Mouse (Mus musculus): ENCODE results near the gene Sec14l1. TPM values are rescaled to one million over a fixed set of nuclear protein-coding genes. Genes with fewer than 3 reads are reported as not detected.
"Not testable (repeated sequence)": the region's sequence is repeated elsewhere in the genome, so short reads cannot be mapped to it uniquely, and the experiment has no call there.

Sec14l1 gene
- polyA plus RNA-seq, 1 experiment from 2014 or later, result 76.9 TPM

- H3K9me3 ChIP-seq (ENCODE audit: control insufficient read depth, low read length); H3K4me1 ChIP-seq (replicated peaks; ENCODE audit: control insufficient read depth, insufficient read depth, low read length); ATAC-seq; H3K4me3 ChIP-seq (replicated peaks; ENCODE audit: low read length); H3K9ac ChIP-seq (replicated peaks; ENCODE audit: low read depth, low read length); H3K27me3 ChIP-seq (replicated peaks; ENCODE audit: control insufficient read depth, insufficient read depth, low read length); H3K4me2 ChIP-seq (ENCODE audit: low read length); H3K27ac ChIP-seq (ENCODE audit: low read length): not testable (repeated sequence)
- WGBS, result 94% methylated on average over 3 of the region's 3 CpGs
- H3K36me3 ChIP-seq (ENCODE audit: control insufficient read depth, insufficient read depth), result peaks cover 11% of the 10 kb centered on the region
These were observed 31.1 kb upstream of the Sec14l1 start for GRCm38 (mm10) chr11:117083882-117084260.

GRCm38 (mm10) chr11:117086215-117086614 lies 28.8 kb upstream of the Sec14l1 start:
- H3K9me3 ChIP-seq (ENCODE audit: control insufficient read depth, low read length), result no peaks in the 10 kb centered on the region
- no peak overlapping the region for H3K9ac ChIP-seq (replicated peaks; ENCODE audit: low read depth, low read length)
- peaks cover 8% of the 10 kb centered on the region for H3K4me1 ChIP-seq (replicated peaks; ENCODE audit: control insufficient read depth, insufficient read depth, low read length)
- no peak overlapping the region for H3K4me2 ChIP-seq (ENCODE audit: low read length)
- no peak overlapping the region for H3K4me3 ChIP-seq (replicated peaks; ENCODE audit: low read length)
- no peak for ATAC-seq
- 89% methylated on average over 10 of the region's 10 CpGs for WGBS
- H3K36me3 ChIP-seq (ENCODE audit: control insufficient read depth, insufficient read depth), result no peaks in the 10 kb centered on the region
- H3K27ac ChIP-seq (ENCODE audit: low read length), result no peak overlapping the region
- H3K27me3 ChIP-seq (replicated peaks; ENCODE audit: control insufficient read depth, insufficient read depth, low read length), result no peaks in the 10 kb centered on the region

- ATAC-seq, result no peak
- H3K36me3 ChIP-seq (ENCODE audit: control insufficient read depth, insufficient read depth), result no peaks in the 10 kb centered on the region
- H3K4me3 ChIP-seq (replicated peaks; ENCODE audit: low read length), result no peak overlapping the region
- 87% methylated on average over 9 of the region's 9 CpGs for WGBS
- no peaks in the 10 kb centered on the region for H3K27me3 ChIP-seq (replicated peaks; ENCODE audit: control insufficient read depth, insufficient read depth, low read length)
- H3K4me2 ChIP-seq (ENCODE audit: low read length), result no peak overlapping the region
- no peak overlapping the region for H3K9ac ChIP-seq (replicated peaks; ENCODE audit: low read depth, low read length)
- 0 out of 2 replicates have a peak, but pooled peaks cover 3% of the 10 kb centered on the region for H3K4me1 ChIP-seq (replicated peaks; ENCODE audit: control insufficient read depth, insufficient read depth, low read length)
- H3K27ac ChIP-seq (ENCODE audit: low read length), result no peak overlapping the region
- no peaks in the 10 kb centered on the region for H3K9me3 ChIP-seq (ENCODE audit: control insufficient read depth, low read length)
These were observed 27.8 kb upstream of the Sec14l1 start for GRCm38 (mm10) chr11:117087036-117087799.

DNA sequence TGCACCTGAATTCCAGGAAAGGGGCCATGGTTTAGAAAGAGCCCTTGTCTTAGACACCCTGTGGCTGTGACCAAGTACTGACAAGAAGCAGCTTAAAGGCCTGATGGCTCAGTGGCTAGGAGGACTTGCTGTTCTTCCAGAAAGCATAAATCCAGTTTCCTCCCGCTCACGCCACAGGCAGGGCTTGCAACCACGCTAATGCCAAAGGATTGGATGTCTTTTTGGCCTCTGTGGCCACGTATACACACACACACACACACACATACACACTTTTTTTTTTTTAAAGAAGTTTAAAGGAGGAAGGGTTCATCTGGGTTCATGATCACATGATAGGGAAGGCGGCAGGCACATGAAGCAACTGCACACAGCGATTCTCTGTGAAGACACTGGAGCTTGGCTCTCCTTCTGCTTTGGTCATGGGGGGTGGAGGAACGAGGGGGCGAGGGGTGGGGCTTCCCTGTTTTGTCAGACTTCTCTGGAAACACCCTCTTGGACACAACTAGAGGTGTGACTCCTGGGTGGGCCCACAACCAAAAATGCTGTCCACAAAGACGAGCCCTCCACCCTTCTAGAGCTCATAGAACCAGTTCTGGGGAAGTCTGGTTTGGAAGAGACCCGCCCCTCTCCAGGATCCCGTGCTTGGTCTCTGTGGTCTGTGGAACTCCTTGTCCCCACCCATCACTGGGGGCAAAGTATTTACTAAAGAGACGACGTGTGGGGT lies 26.5 kb upstream of the Sec14l1 start:
- Histone ChIP-seq H3K27ac (ENCODE audit: low read length) (no peak overlapping the region), H3K4me3 (replicated peaks; ENCODE audit: low read length) (no peak overlapping the region), H3K9me3 (ENCODE audit: control insufficient read depth, low read length) (no peaks in the 10 kb centered on the region), H3K27me3 (replicated peaks; ENCODE audit: control insufficient read depth, insufficient read depth, low read length) (no peaks in the 10 kb centered on the region), H3K9ac (replicated peaks; ENCODE audit: low read depth, low read length) (no peak overlapping the region), H3K36me3 (ENCODE audit: control insufficient read depth, insufficient read depth) (no peaks in the 10 kb centered on the region), H3K4me2 (ENCODE audit: low read length) (no peak overlapping the region), H3K4me1 (replicated peaks; ENCODE audit: control insufficient read depth, insufficient read depth, low read length) (0 out of 2 replicates have a peak, but pooled peaks cover 5% of the 10 kb centered on the region)
- no peak for ATAC-seq
- WGBS, result 77% methylated on average over 13 of the region's 13 CpGs

DNA sequence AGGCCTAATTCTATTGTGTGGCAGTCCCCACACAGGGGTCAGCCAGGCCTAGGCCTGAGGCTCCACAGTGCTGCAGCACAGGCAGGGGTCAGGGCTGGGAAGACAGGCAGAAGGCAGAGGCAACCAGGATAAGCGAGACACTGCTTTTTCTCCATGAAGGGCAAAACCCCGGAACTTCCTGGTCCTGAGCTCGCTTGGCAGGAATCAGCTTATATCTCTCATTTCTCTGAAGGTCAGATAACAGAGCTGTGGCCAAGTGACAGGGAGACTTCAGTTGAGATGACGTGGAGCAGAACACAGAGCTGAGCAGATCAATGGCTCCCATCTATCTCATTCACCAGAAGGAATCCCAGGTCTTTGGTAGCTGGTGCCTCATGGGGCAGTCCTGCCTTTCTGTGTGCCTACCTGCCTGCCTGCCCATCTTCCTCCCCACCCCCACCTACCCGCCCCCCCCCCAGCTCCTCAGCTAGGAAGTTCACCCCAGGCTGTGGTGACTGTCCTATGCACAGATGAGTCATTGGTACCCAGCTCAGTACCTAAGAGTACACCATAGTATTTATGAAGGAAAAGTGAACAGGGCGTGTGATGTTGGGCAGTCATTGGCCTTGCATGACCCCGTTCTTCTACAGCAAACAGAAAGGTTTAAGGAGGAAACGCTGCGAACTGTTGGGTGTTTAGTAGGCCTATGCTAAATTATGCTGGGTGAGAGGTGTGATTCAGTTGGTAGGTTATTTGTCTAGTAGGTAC lies 25.1 kb upstream of the Sec14l1 start:
- Histone ChIP-seq H3K36me3 (ENCODE audit: control insufficient read depth, insufficient read depth) (no peaks in the 10 kb centered on the region), H3K4me3 (replicated peaks; ENCODE audit: low read length) (no peak overlapping the region), H3K27me3 (replicated peaks; ENCODE audit: control insufficient read depth, insufficient read depth, low read length) (no peaks in the 10 kb centered on the region), H3K9ac (replicated peaks; ENCODE audit: low read depth, low read length) (no peak overlapping the region), H3K4me1 (replicated peaks; ENCODE audit: control insufficient read depth, insufficient read depth, low read length) (peaks cover 5% of the 10 kb centered on the region; the same call in 1 of the 2 replicates), H3K4me2 (ENCODE audit: low read length) (no peak overlapping the region), H3K9me3 (ENCODE audit: control insufficient read depth, low read length) (no peaks in the 10 kb centered on the region), H3K27ac (ENCODE audit: low read length) (no peak overlapping the region)
- 89% methylated on average over 9 of the region's 9 CpGs for WGBS
- ATAC-seq, result no peak

DNA sequence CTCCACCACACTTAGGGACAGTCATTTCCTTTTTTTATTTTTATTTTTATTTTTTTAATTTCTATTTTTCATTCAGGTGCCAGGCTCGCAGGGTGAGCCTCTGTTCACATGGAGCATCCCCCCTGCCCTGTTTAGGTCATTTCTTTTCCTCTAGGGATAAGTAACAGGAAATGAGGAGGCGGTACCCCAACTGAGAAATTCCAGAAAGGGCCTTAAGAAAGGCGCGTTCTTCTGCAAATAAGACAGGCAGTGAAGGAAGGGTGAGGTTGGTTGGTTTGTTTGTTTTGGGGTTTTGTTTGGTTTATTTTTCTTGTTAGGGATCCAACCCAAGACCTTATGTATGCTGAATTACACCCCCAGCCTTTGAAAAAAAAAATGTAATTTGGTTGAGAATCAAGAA lies 23.6 kb upstream of the Sec14l1 start:
- Histone ChIP-seq H3K4me3 (replicated peaks; ENCODE audit: low read length) (no peak overlapping the region), H3K36me3 (ENCODE audit: control insufficient read depth, insufficient read depth) (no peaks in the 10 kb centered on the region), H3K27me3 (replicated peaks; ENCODE audit: control insufficient read depth, insufficient read depth, low read length) (no peaks in the 10 kb centered on the region), H3K4me2 (ENCODE audit: low read length) (no peak overlapping the region), H3K27ac (ENCODE audit: low read length) (no peak overlapping the region), H3K4me1 (replicated peaks; ENCODE audit: control insufficient read depth, insufficient read depth, low read length) (peaks cover 5% of the 10 kb centered on the region; the same call in 1 of the 2 replicates), H3K9ac (replicated peaks; ENCODE audit: low read depth, low read length) (no peak overlapping the region), H3K9me3 (ENCODE audit: control insufficient read depth, low read length) (no peaks in the 10 kb centered on the region)
- ATAC-seq, result no peak
- 57% methylated on average over 4 of the region's 4 CpGs for WGBS

DNA sequence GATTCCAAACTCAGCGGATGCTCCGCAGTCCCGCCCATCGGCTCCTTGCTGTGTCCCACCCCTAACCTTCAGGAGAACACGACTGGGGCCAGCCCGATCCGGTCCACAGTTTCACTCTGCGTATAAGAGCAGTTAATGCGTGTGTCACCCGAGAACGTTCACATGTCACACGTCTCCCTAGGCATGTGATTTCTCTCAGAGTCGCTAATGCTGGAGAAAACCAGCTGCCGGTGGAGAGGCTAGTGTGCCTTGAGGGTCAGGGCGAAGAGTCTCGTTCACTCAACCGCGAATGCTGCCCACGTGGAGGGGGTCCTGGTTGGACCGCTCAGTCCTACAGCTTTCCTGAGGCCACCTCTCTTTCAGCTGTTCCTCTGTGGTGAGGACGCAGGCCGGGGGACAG lies 23.1 kb upstream of the Sec14l1 start:
- no peaks in the 10 kb centered on the region for H3K36me3 ChIP-seq (ENCODE audit: control insufficient read depth, insufficient read depth)
- ATAC-seq, result no peak
- H3K4me1 ChIP-seq (replicated peaks; ENCODE audit: control insufficient read depth, insufficient read depth, low read length), result peaks cover 5% of the 10 kb centered on the region; the same call in 1 of the 2 replicates
- H3K9me3 ChIP-seq (ENCODE audit: control insufficient read depth, low read length), result no peaks in the 10 kb centered on the region
- 14% methylated on average over 22 of the region's 22 CpGs for WGBS
- no peak overlapping the region for H3K27ac ChIP-seq (ENCODE audit: low read length)
- no peak overlapping the region for H3K9ac ChIP-seq (replicated peaks; ENCODE audit: low read depth, low read length)
- H3K27me3 ChIP-seq (replicated peaks; ENCODE audit: control insufficient read depth, insufficient read depth, low read length), result no peaks in the 10 kb centered on the region
- no peak overlapping the region for H3K4me3 ChIP-seq (replicated peaks; ENCODE audit: low read length)
- H3K4me2 ChIP-seq (ENCODE audit: low read length), result no peak overlapping the region

GRCm38 (mm10) chr11:117092711-117093110 lies 22.3 kb upstream of the Sec14l1 start:
- Histone ChIP-seq H3K4me1 (replicated peaks; ENCODE audit: control insufficient read depth, insufficient read depth, low read length) (peaks cover 5% of the 10 kb centered on the region; the same call in 1 of the 2 replicates), H3K9ac (replicated peaks; ENCODE audit: low read depth, low read length) (no peak overlapping the region), H3K27me3 (replicated peaks; ENCODE audit: control insufficient read depth, insufficient read depth, low read length) (no peaks in the 10 kb centered on the region), H3K9me3 (ENCODE audit: control insufficient read depth, low read length) (no peaks in the 10 kb centered on the region), H3K4me2 (ENCODE audit: low read length) (no peak overlapping the region), H3K36me3 (ENCODE audit: control insufficient read depth, insufficient read depth) (no peaks in the 10 kb centered on the region), H3K27ac (ENCODE audit: low read length) (no peak overlapping the region), H3K4me3 (replicated peaks; ENCODE audit: low read length) (no peak overlapping the region)
- WGBS, result 28% methylated on average over 8 of the region's 8 CpGs
- no peak for ATAC-seq

DNA sequence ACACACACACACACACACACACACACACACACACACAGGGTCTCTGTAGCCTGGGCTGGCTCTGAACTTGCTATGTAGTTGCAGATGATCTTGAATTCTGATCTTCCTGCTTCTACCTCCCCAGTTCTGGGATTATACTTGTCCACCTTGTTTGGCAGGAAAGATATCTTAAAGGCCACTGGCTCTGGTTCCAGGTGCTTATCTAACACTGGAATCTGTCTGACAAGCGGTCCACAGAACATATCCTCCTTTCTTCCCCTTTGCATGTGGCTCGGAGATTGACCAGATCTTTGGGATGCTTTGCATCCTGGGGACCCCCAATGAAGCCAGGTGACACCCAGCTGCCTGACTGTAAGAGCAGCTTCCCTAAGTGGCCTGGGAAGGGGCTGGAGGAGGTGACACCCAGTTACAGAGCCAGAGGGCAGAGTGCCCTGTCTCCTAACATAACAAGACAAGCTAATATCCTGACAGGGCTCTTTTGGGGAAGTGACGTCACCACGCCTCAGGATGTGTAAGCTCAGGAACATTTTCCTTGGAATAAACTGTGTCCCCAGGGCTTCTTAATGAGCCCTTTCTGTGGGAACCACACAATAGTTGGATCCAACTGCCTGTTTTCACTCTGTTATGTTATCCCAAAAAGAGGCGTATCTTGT lies 20.9 kb upstream of the Sec14l1 start:
- Histone ChIP-seq H3K9ac (replicated peaks; ENCODE audit: low read depth, low read length) (no peak overlapping the region), H3K36me3 (ENCODE audit: control insufficient read depth, insufficient read depth) (no peaks in the 10 kb centered on the region), H3K27me3 (replicated peaks; ENCODE audit: control insufficient read depth, insufficient read depth, low read length) (no peaks in the 10 kb centered on the region), H3K27ac (ENCODE audit: low read length) (no peak overlapping the region), H3K4me2 (ENCODE audit: low read length) (no peak overlapping the region), H3K4me3 (replicated peaks; ENCODE audit: low read length) (no peak overlapping the region), H3K4me1 (replicated peaks; ENCODE audit: control insufficient read depth, insufficient read depth, low read length) (peaks cover 5% of the 10 kb centered on the region; the same call in 1 of the 2 replicates), H3K9me3 (ENCODE audit: control insufficient read depth, low read length) (no peaks in the 10 kb centered on the region)
- 77% methylated on average over 5 of the region's 5 CpGs for WGBS
- ATAC-seq, result no peak

All from forebrain, embryonic 16.5 days (tissue).